Mouse (Mus musculus): ENCODE results near the gene Lcmt1. TPM values are rescaled to one million over a fixed set of nuclear protein-coding genes. Genes with fewer than 3 reads are reported as not detected.

Gene Lcmt1
- polyA plus RNA-seq, 1 experiment from 2014 or later: 108 TPM

DNA sequence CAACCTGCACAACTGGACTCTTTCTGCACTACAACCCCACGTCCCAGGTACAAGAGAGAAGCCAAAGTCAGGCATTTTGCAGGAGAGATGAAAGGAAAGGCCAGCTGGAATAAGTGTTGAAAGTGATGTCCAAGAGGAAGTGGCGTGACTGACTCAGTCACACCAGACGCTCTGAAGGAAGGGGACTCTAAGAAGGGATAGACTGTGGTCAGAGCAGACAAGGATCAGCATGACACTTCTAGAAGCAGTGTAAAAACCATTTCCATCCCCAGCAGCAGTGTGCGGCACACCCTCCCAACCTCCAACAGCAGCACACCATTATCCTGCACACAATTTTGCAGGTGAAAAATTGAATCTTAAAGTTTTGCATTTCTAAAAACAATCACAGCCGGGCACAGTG, 15.2 kb upstream of the Lcmt1 start:
- H3K4me1 ChIP-seq (ENCODE audit: control insufficient read depth, insufficient read depth, low read length): no peaks in the 10 kb centered on the region
- no peak for DNase-seq (ENCODE audit: low spot score)
- no peaks in the 10 kb centered on the region for H3K9me3 ChIP-seq (replicated peaks; ENCODE audit: control insufficient read depth, low read length)
- H3K36me3 ChIP-seq (ENCODE audit: control insufficient read depth, insufficient read depth, low read length): no peaks in the 10 kb centered on the region
- 86% methylated on average over 5 of the region's 5 CpGs for WGBS
- H3K9ac ChIP-seq (ENCODE audit: low read length): no peak overlapping the region
- no peak overlapping the region for H3K27ac ChIP-seq (ENCODE audit: low read depth, low read length)
- no peaks in the 10 kb centered on the region for H3K27me3 ChIP-seq (replicated peaks; ENCODE audit: control insufficient read depth, insufficient read depth, low read length)
- no peak overlapping the region for H3K4me3 ChIP-seq (ENCODE audit: low read depth, low read length)
- no peak for ATAC-seq
- no peak overlapping the region for H3K4me2 ChIP-seq (ENCODE audit: low read length)

- DNase-seq (ENCODE audit: low spot score) (no peak), ATAC-seq (no peak)
- no peak overlapping the region for H3K9ac ChIP-seq (ENCODE audit: low read length)
- WGBS: 96% methylated on average over 2 of the region's 2 CpGs
- H3K27me3 ChIP-seq (replicated peaks; ENCODE audit: control insufficient read depth, insufficient read depth, low read length): no peaks in the 10 kb centered on the region
- H3K9me3 ChIP-seq (replicated peaks; ENCODE audit: control insufficient read depth, low read length): no peaks in the 10 kb centered on the region
- no peaks in the 10 kb centered on the region for H3K4me1 ChIP-seq (ENCODE audit: control insufficient read depth, insufficient read depth, low read length)
- no peaks in the 10 kb centered on the region for H3K36me3 ChIP-seq (ENCODE audit: control insufficient read depth, insufficient read depth, low read length)
- no peak overlapping the region for H3K4me3 ChIP-seq (ENCODE audit: low read depth, low read length)
- H3K27ac ChIP-seq (ENCODE audit: low read depth, low read length): no peak overlapping the region
- no peak overlapping the region for H3K4me2 ChIP-seq (ENCODE audit: low read length)
Observed at GRCm38 (mm10) chr7:123354851-123355250, 14.7 kb upstream of the Lcmt1 start.

GRCm38 (mm10) chr7:123356158-123356557, 13.4 kb upstream of the Lcmt1 start:
- H3K4me3 ChIP-seq (ENCODE audit: low read depth, low read length): no peak overlapping the region
- no peaks in the 10 kb centered on the region for H3K4me1 ChIP-seq (ENCODE audit: control insufficient read depth, insufficient read depth, low read length)
- H3K9ac ChIP-seq (ENCODE audit: low read length): no peak overlapping the region
- H3K27me3 ChIP-seq (replicated peaks; ENCODE audit: control insufficient read depth, insufficient read depth, low read length): no peaks in the 10 kb centered on the region
- no peak overlapping the region for H3K4me2 ChIP-seq (ENCODE audit: low read length)
- H3K27ac ChIP-seq (ENCODE audit: low read depth, low read length): no peak overlapping the region
- 89% methylated on average over 3 of the region's 3 CpGs for WGBS
- DNase-seq (ENCODE audit: low spot score): no peak
- no peaks in the 10 kb centered on the region for H3K9me3 ChIP-seq (replicated peaks; ENCODE audit: control insufficient read depth, low read length)
- ATAC-seq: no peak
- no peaks in the 10 kb centered on the region for H3K36me3 ChIP-seq (ENCODE audit: control insufficient read depth, insufficient read depth, low read length)

- H3K27me3 ChIP-seq (replicated peaks; ENCODE audit: control insufficient read depth, insufficient read depth, low read length): no peaks in the 10 kb centered on the region
- no peaks in the 10 kb centered on the region for H3K9me3 ChIP-seq (replicated peaks; ENCODE audit: control insufficient read depth, low read length)
- no peak overlapping the region for H3K4me3 ChIP-seq (ENCODE audit: low read depth, low read length)
- no peak for DNase-seq (ENCODE audit: low spot score)
- H3K36me3 ChIP-seq (ENCODE audit: control insufficient read depth, insufficient read depth, low read length): no peaks in the 10 kb centered on the region
- H3K4me1 ChIP-seq (ENCODE audit: control insufficient read depth, insufficient read depth, low read length): no peaks in the 10 kb centered on the region
- no peak for ATAC-seq
- no peak overlapping the region for H3K9ac ChIP-seq (ENCODE audit: low read length)
- H3K27ac ChIP-seq (ENCODE audit: low read depth, low read length): no peak overlapping the region
- no peak overlapping the region for H3K4me2 ChIP-seq (ENCODE audit: low read length)
- WGBS: 54% methylated on average over 7 of the region's 7 CpGs
Observed at GRCm38 (mm10) chr7:123359101-123359500, 10.5 kb upstream of the Lcmt1 start.

- ATAC-seq (no peak), DNase-seq (ENCODE audit: low spot score) (no peak)
- WGBS: 93% methylated on average over 5 of the region's 5 CpGs
- Histone ChIP-seq H3K27ac (ENCODE audit: low read depth, low read length) (no peak overlapping the region), H3K27me3 (replicated peaks; ENCODE audit: control insufficient read depth, insufficient read depth, low read length) (no peaks in the 10 kb centered on the region), H3K4me1 (ENCODE audit: control insufficient read depth, insufficient read depth, low read length) (no peaks in the 10 kb centered on the region), H3K9me3 (replicated peaks; ENCODE audit: control insufficient read depth, low read length) (no peaks in the 10 kb centered on the region), H3K4me2 (ENCODE audit: low read length) (no peak overlapping the region), H3K4me3 (ENCODE audit: low read depth, low read length) (no peak overlapping the region), H3K9ac (ENCODE audit: low read length) (no peak overlapping the region), H3K36me3 (ENCODE audit: control insufficient read depth, insufficient read depth, low read length) (no peaks in the 10 kb centered on the region)
Observed at GRCm38 (mm10) chr7:123360185-123360584, 9.4 kb upstream of the Lcmt1 start.

DNA sequence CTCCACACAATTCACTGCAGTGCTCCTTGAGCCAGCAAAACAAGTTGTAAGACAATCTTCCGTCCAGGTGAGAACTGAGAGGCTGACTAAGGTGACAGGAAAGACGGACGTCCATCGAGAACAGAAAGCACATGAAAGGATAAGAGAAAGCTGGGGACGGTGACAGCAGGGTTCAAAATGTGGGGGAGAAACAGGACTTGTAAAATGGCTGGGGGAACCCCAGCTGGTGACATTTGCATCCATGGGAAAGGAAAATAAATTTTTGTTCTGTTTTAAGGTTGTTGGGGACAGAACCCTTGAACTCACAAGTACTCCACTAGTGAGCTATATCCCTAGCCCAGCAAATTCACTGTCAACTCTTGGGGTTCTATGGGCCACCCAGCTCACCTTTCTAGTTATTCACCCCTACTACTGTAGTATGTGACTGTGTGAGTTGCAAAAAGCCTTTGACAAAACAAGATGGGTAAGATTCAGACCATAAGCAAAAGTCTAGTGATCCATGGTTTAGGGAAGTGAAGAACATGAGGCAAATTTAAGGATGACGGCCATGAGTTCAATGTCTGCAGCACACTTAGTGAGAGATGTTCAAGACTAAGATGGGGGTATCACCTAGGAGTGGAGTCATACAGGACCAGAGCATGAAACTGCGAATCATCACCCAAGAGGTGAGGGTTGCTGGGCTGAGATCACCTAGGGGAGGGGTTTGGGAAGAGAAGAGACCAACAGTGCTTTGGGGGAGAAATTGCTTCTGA, 8.2 kb upstream of the Lcmt1 start:
- Histone ChIP-seq H3K4me2 (ENCODE audit: low read length) (no peak overlapping the region), H3K36me3 (ENCODE audit: control insufficient read depth, insufficient read depth, low read length) (no peaks in the 10 kb centered on the region), H3K4me1 (ENCODE audit: control insufficient read depth, insufficient read depth, low read length) (no peaks in the 10 kb centered on the region), H3K9me3 (replicated peaks; ENCODE audit: control insufficient read depth, low read length) (no peaks in the 10 kb centered on the region), H3K27me3 (replicated peaks; ENCODE audit: control insufficient read depth, insufficient read depth, low read length) (no peaks in the 10 kb centered on the region), H3K4me3 (ENCODE audit: low read depth, low read length) (no peak overlapping the region), H3K27ac (ENCODE audit: low read depth, low read length) (no peak overlapping the region), H3K9ac (ENCODE audit: low read length) (no peak overlapping the region)
- no peak for ATAC-seq
- DNase-seq (ENCODE audit: low spot score): no peak
- WGBS: 93% methylated on average over 7 of the region's 7 CpGs

GRCm38 (mm10) chr7:123362806-123363205, 6.8 kb upstream of the Lcmt1 start:
- Histone ChIP-seq H3K9ac (ENCODE audit: low read length) (no peak overlapping the region), H3K27me3 (replicated peaks; ENCODE audit: control insufficient read depth, insufficient read depth, low read length) (no peaks in the 10 kb centered on the region), H3K4me2 (ENCODE audit: low read length) (no peak overlapping the region), H3K4me3 (ENCODE audit: low read depth, low read length) (no peak overlapping the region), H3K9me3 (replicated peaks; ENCODE audit: control insufficient read depth, low read length) (no peaks in the 10 kb centered on the region), H3K4me1 (ENCODE audit: control insufficient read depth, insufficient read depth, low read length) (peaks cover 8% of the 10 kb centered on the region), H3K36me3 (ENCODE audit: control insufficient read depth, insufficient read depth, low read length) (no peaks in the 10 kb centered on the region), H3K27ac (ENCODE audit: low read depth, low read length) (no peak overlapping the region)
- ATAC-seq: no peak
- no peak for DNase-seq (ENCODE audit: low spot score)
- 88% methylated on average over 3 of the region's 3 CpGs for WGBS

DNA sequence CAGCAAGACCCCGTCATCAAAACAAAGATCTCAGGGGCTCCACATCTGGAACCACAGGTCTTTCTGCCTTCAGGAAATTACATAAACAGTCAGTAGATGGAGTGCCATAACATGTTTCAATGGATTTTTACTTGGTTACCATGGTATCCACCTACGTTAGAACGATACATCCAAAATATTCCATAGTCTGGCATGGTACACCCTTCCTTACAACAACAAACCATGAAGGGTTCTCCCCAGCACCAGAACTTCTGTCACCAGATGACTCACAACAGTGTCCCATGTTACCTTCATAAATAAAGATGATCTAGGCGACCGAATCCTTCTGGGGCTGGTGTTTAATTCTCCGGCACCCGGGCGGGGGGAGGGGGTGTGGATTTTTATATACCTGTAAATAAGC, 5.6 kb upstream of the Lcmt1 start:
- no peaks in the 10 kb centered on the region for H3K27me3 ChIP-seq (replicated peaks; ENCODE audit: control insufficient read depth, insufficient read depth, low read length)
- peaks cover 19% of the 10 kb centered on the region for H3K4me1 ChIP-seq (ENCODE audit: control insufficient read depth, insufficient read depth, low read length)
- no peak overlapping the region for H3K4me3 ChIP-seq (ENCODE audit: low read depth, low read length)
- DNase-seq (ENCODE audit: low spot score) (no peak), ATAC-seq (no peak)
- WGBS: 91% methylated on average over 8 of the region's 8 CpGs
- H3K27ac ChIP-seq (ENCODE audit: low read depth, low read length): no peak overlapping the region
- no peaks in the 10 kb centered on the region for H3K9me3 ChIP-seq (replicated peaks; ENCODE audit: control insufficient read depth, low read length)
- no peaks in the 10 kb centered on the region for H3K36me3 ChIP-seq (ENCODE audit: control insufficient read depth, insufficient read depth, low read length)
- H3K4me2 ChIP-seq (ENCODE audit: low read length): no peak overlapping the region
- H3K9ac ChIP-seq (ENCODE audit: low read length): no peak overlapping the region

- no peak overlapping the region for H3K27ac ChIP-seq (ENCODE audit: low read depth, low read length)
- no peak overlapping the region for H3K4me2 ChIP-seq (ENCODE audit: low read length)
- DNase-seq (ENCODE audit: low spot score): no peak
- no peaks in the 10 kb centered on the region for H3K27me3 ChIP-seq (replicated peaks; ENCODE audit: control insufficient read depth, insufficient read depth, low read length)
- no peaks in the 10 kb centered on the region for H3K36me3 ChIP-seq (ENCODE audit: control insufficient read depth, insufficient read depth, low read length)
- H3K4me1 ChIP-seq (ENCODE audit: control insufficient read depth, insufficient read depth, low read length): peaks cover 25% of the 10 kb centered on the region
- peak overlapping the region; percentile 13; the same call in 1 of the 2 replicates for H3K9ac ChIP-seq (ENCODE audit: low read length)
- WGBS: 81% methylated on average over 7 of the region's 7 CpGs
- no peak overlapping the region for H3K4me3 ChIP-seq (ENCODE audit: low read depth, low read length)
- ATAC-seq: no peak
- H3K9me3 ChIP-seq (replicated peaks; ENCODE audit: control insufficient read depth, low read length): no peaks in the 10 kb centered on the region
Observed at GRCm38 (mm10) chr7:123365876-123366741, 3.5 kb upstream of the Lcmt1 start.
